ENCODE assay signal across 7 mouse cellular contexts in genomic region chr7:19517652-19518365, GRCm38 (mm10). TPM values are rescaled to one million over a fixed set of nuclear protein-coding genes. Genes with fewer than 3 reads are reported as not detected.
DNase-seq lines count a peak whose midpoint lies in the region; ATAC-seq and TF ChIP-seq lines count a peak whose summit lies in the region.

TSS of gene Nkpd1 (plus strand) at chr7:19517838.

- no peak within 1 kb of the TSS for H3K27ac ChIP-seq in forebrain, embryonic 15.5 days (replicated peaks)
- no peak within 1 kb of the TSS for H3K27ac ChIP-seq in liver, embryonic 14.5 days
- H3K27ac ChIP-seq in stomach, postnatal 0 days (replicated peaks): peak within 1 kb of the TSS; percentile 35; the same call in 1 of the 2 replicates

- no peak for ATAC-seq in forebrain, embryonic 15.5 days (replicated peaks)
- no peak for ATAC-seq in liver, embryonic 14.5 days (ENCODE audit: insufficient read depth)
- ATAC-seq in stomach, postnatal 0 days (ENCODE audit: low FRiP score, low TSS enrichment): peak; percentile 38; the same call in 1 of the 2 replicates

- H3K4me2 ChIP-seq in forebrain, embryonic 15.5 days (replicated peaks): peak within 1 kb of the TSS; percentile 49
- H3K4me2 ChIP-seq in liver, embryonic 14.5 days (ENCODE audit: low read depth): no peak within 1 kb of the TSS
- H3K4me2 ChIP-seq in stomach, postnatal 0 days (replicated peaks; ENCODE audit: low read depth): peak within 1 kb of the TSS; percentile 44

- peaks cover 51% of the 10 kb centered on the region for H3K27me3 ChIP-seq in forebrain, embryonic 15.5 days
- H3K27me3 ChIP-seq in liver, embryonic 14.5 days (ENCODE audit: control insufficient read depth, insufficient read depth, low read length): peaks cover 59% of the 10 kb centered on the region
- H3K27me3 ChIP-seq in stomach, postnatal 0 days (ENCODE audit: control insufficient read depth, insufficient read depth, low read length): peaks cover 16% of the 10 kb centered on the region; the same call in 1 of the 2 replicates

- H3K4me3 ChIP-seq in forebrain, embryonic 15.5 days: peak within 1 kb of the TSS; percentile 25
- no peak within 1 kb of the TSS for H3K4me3 ChIP-seq in liver, embryonic 14.5 days (ENCODE audit: insufficient read depth in 1 of 2, low read depth in 2 of 2, low read length in 2 of 2)
- H3K4me3 ChIP-seq in stomach, postnatal 0 days (ENCODE audit: low read depth, low read length): 0 out of 2 replicates have a peak within 1 kb of the TSS, but pooled peaks have one; percentile 10

- H3K9me3 ChIP-seq in forebrain, embryonic 15.5 days: no peaks in the 10 kb centered on the region
- H3K9me3 ChIP-seq in liver, embryonic 14.5 days (ENCODE audit: control insufficient read depth, low read length): no peaks in the 10 kb centered on the region
- no peaks in the 10 kb centered on the region for H3K9me3 ChIP-seq in stomach, postnatal 0 days (ENCODE audit: control insufficient read depth, low read length)

- 4% methylated on average over 20 of the region's 29 CpGs for WGBS in forebrain, embryonic 15.5 days
- 3% methylated on average over 26 of the region's 29 CpGs for WGBS in liver, embryonic 14.5 days (ENCODE audit: insufficient replicate concordance)
- WGBS in stomach, postnatal 0 days: 3% methylated on average over 19 of the region's 29 CpGs

- intact Hi-C loops in left cerebral cortex, postnatal 4 days (cut with DNase I): no loop called here
- intact Hi-C loops in left cerebral cortex, postnatal 10 days (cut with DNase I): no loop called here

- peak; percentile 33 for DNase-seq in left cerebral cortex, postnatal 4 days
- DNase-seq in left cerebral cortex, postnatal 10 days (ENCODE audit: extremely low spot score in 1 of 2, low spot score in 2 of 2): no peak
- DNase-seq in cerebellum, adult 9-11 months: peak; percentile 71
- DNase-seq in liver, embryonic 14.5 days (ENCODE audit: low read depth in 3 of 3, low spot score in 3 of 3): no peak
- DNase-seq in stomach, postnatal 0 days (ENCODE audit: low spot score): peak; percentile 61
- DNase-seq in frontal cortex, postnatal 10 days (ENCODE audit: low spot score in 2 of 2): no peak

- no peaks in the 10 kb centered on the region for H3K36me3 ChIP-seq in forebrain, embryonic 15.5 days
- H3K36me3 ChIP-seq in liver, embryonic 14.5 days (replicated peaks; ENCODE audit: control insufficient read depth, insufficient read depth, low read depth): no peaks in the 10 kb centered on the region
- H3K36me3 ChIP-seq in stomach, postnatal 0 days (ENCODE audit: control insufficient read depth, insufficient read depth, low read length): no peaks in the 10 kb centered on the region

- peak within 1 kb of the TSS; percentile 42 for H3K9ac ChIP-seq in forebrain, embryonic 15.5 days (replicated peaks)
- no peak within 1 kb of the TSS for H3K9ac ChIP-seq in liver, embryonic 14.5 days (replicated peaks)
- H3K9ac ChIP-seq in stomach, postnatal 0 days (ENCODE audit: low read length): peak within 1 kb of the TSS; percentile 41

- peaks cover 7% of the 10 kb centered on the region for H3K4me1 ChIP-seq in forebrain, embryonic 15.5 days
- no peaks in the 10 kb centered on the region for H3K4me1 ChIP-seq in liver, embryonic 14.5 days (replicated peaks; ENCODE audit: control insufficient read depth in 2 of 2, insufficient read depth in 2 of 2, low read length in 1 of 2)
- H3K4me1 ChIP-seq in stomach, postnatal 0 days (replicated peaks; ENCODE audit: control insufficient read depth, insufficient read depth): no peaks in the 10 kb centered on the region; the same call in none of the 2 replicates

- TF ChIP-seq EP300 in liver, embryonic 14.5 days (IDR thresholded peaks at IDR 0.05; ENCODE audit: low read depth): no peak
- no peak for TF ChIP-seq EP300 in stomach, postnatal 0 days (optimal IDR thresholded peaks at IDR 0.05)

- peak; percentile 49 for TF ChIP-seq CTCF in liver, embryonic 14.5 days (IDR thresholded peaks at IDR 0.05; ENCODE audit: low read depth)
- peak; percentile 64 for TF ChIP-seq CTCF in stomach, postnatal 0 days (IDR thresholded peaks at IDR 0.05; ENCODE audit: low read depth)

RNA-seq across cellular contexts. Expression of gene Nkpd1, which starts in this region (rescaled TPM):
- under 1 TPM; 0.90 to 0.91 TPM for total RNA-seq in left cerebral cortex, postnatal 4 days (2021)
- total RNA-seq in left cerebral cortex, postnatal 10 days (2021): under 1 TPM; 0.49 to 0.94 TPM
- polyA plus RNA-seq in forebrain, embryonic 15.5 days (2015; fragmentation: Nextera tagmentation; extraction: Ambion mirVana): 0.66 and 0.75 TPM in 2 replicates
- polyA plus RNA-seq in liver, embryonic 14.5 days (2012; rRNA removed): 0.01 and 0.04 TPM in 2 replicates
- polyA plus RNA-seq in liver, embryonic 14.5 days (2014; fragmentation: Nextera tagmentation; extraction: Ambion mirVana): not detected in 2 replicates
- polyA plus RNA-seq in stomach, postnatal 0 days (2015; fragmentation: Nextera tagmentation; extraction: Ambion mirVana): 30.8 and 33.0 TPM in 2 replicates

Comparison
In these comparisons a context has a peak if more than half of its experiments do, and no peak if none do; other contexts are left out.
1. RNA of gene Nkpd1 (polyA plus RNA-seq): 30.8 to 33.0 TPM in stomach, postnatal 0 days; 0.66 to 0.75 TPM in forebrain, embryonic 15.5 days and 0.01 to 0.04 TPM in liver, embryonic 14.5 days; every median in the first group is over 10 times any median in the second.
2. Peak in DNase-seq in left cerebral cortex, postnatal 4 days; RNA of the gene not detected or under 1 TPM.
3. DNase-seq: peak in cerebellum, adult 9-11 months (single experiment) and stomach, postnatal 0 days (single experiment); none in left cerebral cortex, postnatal 10 days (0 of 2), liver, embryonic 14.5 days (0 of 3) and frontal cortex, postnatal 10 days (0 of 2).
4. H3K4me3 ChIP-seq: peak in forebrain, embryonic 15.5 days (single experiment) and stomach, postnatal 0 days (single experiment); none in liver, embryonic 14.5 days (0 of 2).